In genomic region chr16:97681191-97681590, GRCm38 (mm10) we compare ENCODE assay signal across 23 mouse cellular contexts.
DNase-seq lines count a peak whose midpoint lies in the region; ATAC-seq and TF ChIP-seq lines count a peak whose summit lies in the region.
"Had no signal": no experiment of that assay in that cellular context is flagged by ENCODE, and none has a peak within 500 bp of the region (broad histone marks: within the 10 kb centered on the region; RNA-seq: fewer than 3 reads in every experiment).

No protein-coding gene starts in this region.

- H3K4me3 ChIP-seq in myocyte: no peak overlapping the region
- H3K4me3 ChIP-seq: embryonic facial prominence, embryonic 15.5 days; gastrocnemius, adult 2 months; heart, embryonic 10.5 days; limb, embryonic 10.5 days; neural tube, embryonic 15.5 days had no signal

- H3K36me3 ChIP-seq in myocyte (ENCODE audit: control insufficient read depth, insufficient read depth): no peaks in the 10 kb centered on the region
- H3K36me3 ChIP-seq: embryonic facial prominence, embryonic 15.5 days; G1E; heart, embryonic 10.5 days; limb, embryonic 10.5 days; neural tube, embryonic 15.5 days had no signal

- TF ChIP-seq POLR2A in myocyte (IDR thresholded peaks at IDR 0.05; ENCODE audit: insufficient read length, low read depth): no peak

- peak; percentile 23 for DNase-seq in adrenal gland, adult 8-10 months
- DNase-seq in adrenal gland, postnatal 10 days: no peak
- DNase-seq in adrenal gland, postnatal 36 days: peak; percentile 7 to 24
- no peak for DNase-seq in thymus, postnatal 0 days (ENCODE audit: low spot score)
- no peak for DNase-seq in retina, postnatal 1 day
- DNase-seq: cerebellum, adult 9-10 months; gastrocnemius, adult 2 months; kidney, adult 18-20 months; kidney, postnatal 14 days; liver; lung, postnatal 4 days; thymus, postnatal 14 days had no signal

- H3K27me3 ChIP-seq in myocyte (ENCODE audit: control insufficient read depth, insufficient read depth, insufficient read length): no peaks in the 10 kb centered on the region
- H3K27me3 ChIP-seq: embryonic facial prominence, embryonic 15.5 days; neural tube, embryonic 15.5 days had no signal

- no peak for ATAC-seq in megakaryocyte progenitor cell, adult 5-6 weeks (replicated peaks; ENCODE audit: poor library complexity)
- ATAC-seq: activated CD4-positive, CD25-positive, alpha-beta regulatory T cell, adult 4 months; forebrain, embryonic 14.5 days; hindbrain, embryonic 16.5 days; midbrain, embryonic 16.5 days had no signal

- no peaks in the 10 kb centered on the region for H3K79me2 ChIP-seq in myocyte (ENCODE audit: control insufficient read depth, insufficient read depth)

- no peak overlapping the region for H3ac ChIP-seq in myocyte (ENCODE audit: control insufficient read depth, insufficient read length)

- no peak overlapping the region for H3K4me2 ChIP-seq in myocyte (ENCODE audit: low read depth)
- H3K4me2 ChIP-seq: embryonic facial prominence, embryonic 15.5 days; neural tube, embryonic 15.5 days had no signal

TF ChIP-seq in myocyte, 11 proteins besides CTCF, POLR2A, EP300 and RAD21:
- TF ChIP-seq CEBPB (IDR thresholded peaks at IDR 0.05; ENCODE audit: insufficient read depth, poor library complexity, severe bottlenecking) (peak; percentile 65; the same call in 1 of the 2 replicates), TCF3 (IDR thresholded peaks at IDR 0.05; ENCODE audit: insufficient read length, low read depth) (no peak)

Comparison
In these comparisons a context has a peak if more than half of its experiments do, and no peak if none do; other contexts are left out.
1. DNase-seq: peak in adrenal gland, adult 8-10 months (single experiment) and adrenal gland, postnatal 36 days (2 of 2); none in adrenal gland, postnatal 10 days (single experiment), thymus, postnatal 0 days (single experiment) and retina, postnatal 1 day (single experiment).